Mouse (Mus musculus): Measurements from ENCODE around the gene Memo1. TPM values are rescaled to one million over a fixed set of nuclear protein-coding genes. Genes with fewer than 3 reads are reported as not detected.

Gene Memo1
- polyA plus RNA-seq, 1 experiment from 2014 or later: 99.2 TPM

DNA sequence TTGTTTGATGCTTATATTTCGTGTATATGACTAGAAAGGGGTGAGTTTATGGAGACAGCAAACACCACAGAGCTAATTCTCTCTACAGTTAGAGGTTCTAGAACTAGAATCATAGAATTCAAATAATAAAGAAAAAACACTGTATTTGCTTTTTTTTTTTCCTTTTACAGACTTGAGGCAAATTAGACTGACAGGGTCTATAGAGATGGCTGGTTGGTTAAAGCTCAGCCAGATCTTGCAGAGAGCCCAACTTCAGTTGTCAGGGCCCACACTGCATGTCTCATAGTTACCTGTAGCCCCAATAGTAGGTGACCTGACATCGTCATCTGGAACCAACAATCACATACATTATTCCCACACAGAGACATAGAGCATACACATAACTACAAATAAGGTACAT lies 28.5 kb upstream of the Memo1 start, which contains the start of gene Dpy30:
Gene Dpy30 (minus strand): TSS at position 101 of the 400 bp plus-strand sequence.
- H3K27me3 ChIP-seq (ENCODE audit: insufficient read depth, low read length): no peaks in the 10 kb centered on the region
- DNase-seq: no peak
- no peaks in the 10 kb centered on the region for H3K36me3 ChIP-seq (ENCODE audit: insufficient read depth)
- H3K4me3 ChIP-seq (ENCODE audit: low read depth, low read length): no peak within 1 kb of the TSS
- no peak within 1 kb of the TSS for H3K9ac ChIP-seq
- no peak for TF ChIP-seq CTCF (IDR thresholded peaks at IDR 0.05; ENCODE audit: low read depth)
- no peaks in the 10 kb centered on the region for H3K9me3 ChIP-seq (ENCODE audit: low read depth, low read length)
- H3K4me1 ChIP-seq (ENCODE audit: insufficient read depth): no peaks in the 10 kb centered on the region
- 73% methylated on average over 2 of the region's 2 CpGs for WGBS
- ATAC-seq (ENCODE audit: insufficient read depth): no peak
- H3K4me2 ChIP-seq: no peak within 1 kb of the TSS
- H3K27ac ChIP-seq (ENCODE audit: low read depth): no peak within 1 kb of the TSS

DNA sequence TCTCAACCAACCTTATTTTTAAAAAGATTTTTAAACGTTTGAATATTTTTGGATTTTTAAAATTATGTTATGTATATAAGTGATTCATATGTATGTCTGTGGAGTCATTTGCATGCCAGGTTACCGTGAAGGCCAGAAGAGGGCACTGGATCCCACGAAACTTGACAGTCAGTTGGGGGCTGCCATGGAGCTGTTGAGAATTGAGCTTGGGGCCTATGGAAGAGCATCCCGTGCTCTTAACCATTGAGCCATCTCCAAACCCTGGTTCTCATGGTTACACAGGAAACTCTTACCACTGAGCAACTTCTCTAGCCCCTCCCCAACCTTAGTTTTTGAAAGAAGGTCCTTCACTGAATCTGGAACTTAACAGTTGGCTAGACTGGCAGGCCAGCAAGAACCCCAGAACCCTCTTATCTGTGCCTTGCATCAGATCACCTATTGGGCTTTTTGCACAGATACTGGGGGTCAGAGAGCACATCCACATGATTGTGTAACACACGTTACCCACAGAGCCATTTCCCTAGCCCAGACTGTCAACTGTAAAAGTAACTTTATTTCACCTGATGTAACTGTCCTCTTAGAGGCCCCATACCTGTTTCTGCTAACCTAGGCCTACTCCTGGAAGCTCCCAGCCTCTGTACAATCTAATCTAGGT lies 27.2 kb upstream of the Memo1 start:
- H3K36me3 ChIP-seq (ENCODE audit: insufficient read depth): no peaks in the 10 kb centered on the region
- no peaks in the 10 kb centered on the region for H3K9me3 ChIP-seq (ENCODE audit: low read depth, low read length)
- H3K4me3 ChIP-seq (ENCODE audit: low read depth, low read length): no peak overlapping the region
- peak; percentile 49 for DNase-seq
- no peak for ATAC-seq (ENCODE audit: insufficient read depth)
- no peak overlapping the region for H3K4me2 ChIP-seq
- peak; percentile 27; the same call in 1 of the 2 replicates for TF ChIP-seq CTCF (IDR thresholded peaks at IDR 0.05; ENCODE audit: low read depth)
- H3K4me1 ChIP-seq (ENCODE audit: insufficient read depth): no peaks in the 10 kb centered on the region
- no peak overlapping the region for H3K27ac ChIP-seq (ENCODE audit: low read depth)
- whole genome bisulfite sequencing: 48% methylated on average over 5 of the region's 5 CpGs
- no peak overlapping the region for H3K9ac ChIP-seq
- no peaks in the 10 kb centered on the region for H3K27me3 ChIP-seq (ENCODE audit: insufficient read depth, low read length)

DNA sequence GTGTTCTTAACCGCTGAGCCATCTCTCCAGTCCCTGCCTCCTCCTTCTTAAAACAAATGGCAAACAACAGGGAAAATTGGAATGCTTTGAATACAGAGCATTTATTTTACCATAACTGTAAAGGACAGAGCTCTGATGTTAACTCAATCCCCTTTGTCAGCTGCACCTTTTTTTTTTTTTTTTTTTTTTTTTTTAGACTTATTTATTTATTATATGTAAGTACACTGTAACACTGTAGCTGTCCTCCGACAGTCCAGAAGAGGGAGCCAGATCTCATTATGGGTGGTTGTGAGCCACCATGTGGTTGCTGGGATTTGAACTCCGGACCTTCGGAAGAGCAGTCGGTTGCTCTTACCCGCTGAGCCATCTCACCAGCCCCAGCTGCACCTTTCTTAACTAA lies 23.4 kb upstream of the Memo1 start:
- WGBS: 93% methylated on average over 6 of the region's 6 CpGs
- Histone ChIP-seq H3K4me3 (ENCODE audit: low read depth, low read length) (no peak overlapping the region), H3K9ac (no peak overlapping the region), H3K9me3 (ENCODE audit: low read depth, low read length) (no peaks in the 10 kb centered on the region), H3K4me1 (ENCODE audit: insufficient read depth) (peaks cover 4% of the 10 kb centered on the region; the same call in 1 of the 2 replicates), H3K27ac (ENCODE audit: low read depth) (no peak overlapping the region), H3K4me2 (no peak overlapping the region), H3K36me3 (ENCODE audit: insufficient read depth) (peaks cover 7% of the 10 kb centered on the region; the same call in 1 of the 2 replicates), H3K27me3 (ENCODE audit: insufficient read depth, low read length) (no peaks in the 10 kb centered on the region)
- no peak for ATAC-seq (ENCODE audit: insufficient read depth)
- peak; percentile 28 for DNase-seq
- TF ChIP-seq CTCF (IDR thresholded peaks at IDR 0.05; ENCODE audit: low read depth): peak; percentile 8; the same call in 1 of the 2 replicates

DNA sequence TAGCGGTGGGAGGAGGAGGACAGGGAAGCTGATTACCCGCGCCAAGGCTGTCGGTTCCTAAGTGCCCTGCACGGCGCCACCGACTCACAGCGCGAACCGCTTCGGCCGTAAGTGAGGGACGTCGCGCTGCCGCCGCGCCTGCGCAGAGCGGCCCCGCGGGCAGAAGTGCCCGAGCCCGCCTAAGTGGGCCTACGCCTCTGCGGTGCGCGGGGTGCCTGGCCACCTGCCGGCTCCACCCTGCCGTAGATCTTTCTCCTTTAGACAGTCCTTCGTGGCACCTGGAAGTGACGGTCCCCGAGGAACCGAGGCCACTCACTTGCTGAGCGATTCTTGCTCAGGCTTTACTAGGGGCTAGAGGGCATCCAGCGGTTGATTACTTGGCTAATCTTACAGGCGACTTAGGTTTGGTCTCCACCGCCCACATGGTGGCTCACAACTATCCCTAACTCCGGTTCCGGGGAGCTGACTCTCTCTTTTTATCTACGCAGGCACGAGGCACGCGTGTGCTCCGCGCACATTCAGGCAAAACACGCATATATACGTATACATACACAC lies 21.1 kb upstream of the Memo1 start:
- Histone ChIP-seq H3K9ac (peak overlapping the region; percentile 84), H3K9me3 (ENCODE audit: low read depth, low read length) (no peaks in the 10 kb centered on the region), H3K4me3 (ENCODE audit: low read depth, low read length) (peak overlapping the region; percentile 78), H3K4me1 (ENCODE audit: insufficient read depth) (peaks cover 4% of the 10 kb centered on the region; the same call in 1 of the 2 replicates), H3K27me3 (ENCODE audit: insufficient read depth, low read length) (no peaks in the 10 kb centered on the region), H3K27ac (ENCODE audit: low read depth) (peak overlapping the region; percentile 83), H3K36me3 (ENCODE audit: insufficient read depth) (peaks cover 27% of the 10 kb centered on the region), H3K4me2 (peak overlapping the region; percentile 65)
- ATAC-seq (ENCODE audit: insufficient read depth): peak; percentile 96
- under 1% methylated on average over 48 of the region's 48 CpGs for WGBS
- DNase-seq: peak; percentile 94
- peak; percentile 24; the same call in 1 of the 2 replicates for TF ChIP-seq CTCF (IDR thresholded peaks at IDR 0.05; ENCODE audit: low read depth)

DNA sequence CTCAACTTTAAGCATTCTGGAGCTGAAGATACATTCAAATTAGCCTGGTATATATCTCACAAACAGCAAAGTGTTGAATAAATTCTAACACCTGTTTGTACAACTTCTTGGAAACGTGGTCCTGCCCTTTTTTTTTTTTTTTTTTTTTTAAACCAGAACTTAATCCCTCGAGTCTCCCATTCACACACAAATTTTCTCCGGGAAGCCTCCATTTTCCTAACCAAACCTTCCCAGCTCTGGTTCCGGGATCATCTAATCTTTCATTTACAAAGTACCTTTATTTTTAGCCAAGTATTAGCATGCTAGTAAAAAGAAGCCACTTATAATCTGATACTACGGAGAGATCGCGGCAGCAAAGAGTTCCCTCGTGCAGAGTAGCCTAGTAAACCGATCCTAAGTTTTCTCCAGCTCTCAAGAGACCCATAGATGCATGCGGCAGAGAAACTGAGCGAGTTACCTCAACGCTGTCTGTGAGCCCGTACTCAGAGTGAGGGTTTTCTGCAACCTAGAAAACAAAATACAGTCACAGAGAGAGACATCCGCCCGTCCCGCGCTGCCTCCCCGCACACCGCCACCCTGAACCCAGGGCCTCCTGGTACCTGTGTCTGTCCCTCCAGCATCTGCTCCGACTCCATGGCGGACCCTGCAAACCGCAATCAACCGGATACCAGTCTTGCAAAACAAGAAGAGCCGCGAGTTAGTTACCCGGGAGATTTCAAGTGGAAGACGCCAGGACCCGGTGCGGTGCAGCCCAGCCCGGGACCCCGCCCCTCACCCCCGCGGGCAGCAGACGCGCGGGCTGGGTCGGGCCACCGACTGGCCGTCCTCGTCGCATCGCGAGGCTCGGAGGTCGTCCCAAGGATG lies 20.4 kb upstream of the Memo1 start:
- Histone ChIP-seq H3K27me3 (ENCODE audit: insufficient read depth, low read length) (no peaks in the 10 kb centered on the region), H3K36me3 (ENCODE audit: insufficient read depth) (peaks cover 32% of the 10 kb centered on the region), H3K27ac (ENCODE audit: low read depth) (peak overlapping the region; percentile 83), H3K4me1 (ENCODE audit: insufficient read depth) (peaks cover 4% of the 10 kb centered on the region; the same call in 1 of the 2 replicates), H3K4me2 (peak overlapping the region; percentile 65), H3K9ac (peak overlapping the region; percentile 84), H3K9me3 (ENCODE audit: low read depth, low read length) (no peaks in the 10 kb centered on the region), H3K4me3 (ENCODE audit: low read depth, low read length) (peak overlapping the region; percentile 78)
- no peak for TF ChIP-seq CTCF (IDR thresholded peaks at IDR 0.05; ENCODE audit: low read depth)
- no peak; the same call in 1 of the 2 replicates for ATAC-seq (ENCODE audit: insufficient read depth)
- DNase-seq: no peak
- WGBS: under 1% methylated on average over 45 of the region's 45 CpGs

DNA sequence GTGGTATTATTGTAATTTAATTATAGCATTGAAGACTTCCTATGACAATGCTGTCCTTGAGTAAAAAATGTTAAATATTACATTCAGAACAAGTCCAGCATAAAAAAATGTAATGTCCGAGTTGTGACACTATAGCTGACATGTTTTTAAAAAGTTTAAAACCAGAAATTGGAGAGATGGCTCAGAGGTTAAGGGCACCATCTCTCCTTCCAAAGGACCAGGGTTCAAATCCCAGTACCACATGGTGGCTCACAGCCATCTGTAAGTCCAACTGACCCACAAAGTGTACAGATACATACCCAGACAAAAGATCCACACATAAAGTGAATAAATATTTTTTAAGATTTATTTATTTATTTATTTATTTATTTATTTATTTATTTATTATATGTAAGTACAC lies 10.7 kb upstream of the Memo1 start:
- 87% methylated on average over 1 of the region's 1 CpGs for WGBS
- no peak overlapping the region for H3K4me2 ChIP-seq
- DNase-seq (no peak), ATAC-seq (ENCODE audit: insufficient read depth) (no peak)
- H3K36me3 ChIP-seq (ENCODE audit: insufficient read depth): peaks cover 65% of the 10 kb centered on the region
- TF ChIP-seq CTCF (IDR thresholded peaks at IDR 0.05; ENCODE audit: low read depth): no peak
- H3K4me3 ChIP-seq (ENCODE audit: low read depth, low read length): no peak overlapping the region
- no peaks in the 10 kb centered on the region for H3K27me3 ChIP-seq (ENCODE audit: insufficient read depth, low read length)
- H3K9me3 ChIP-seq (ENCODE audit: low read depth, low read length): no peaks in the 10 kb centered on the region
- H3K4me1 ChIP-seq (ENCODE audit: insufficient read depth): no peaks in the 10 kb centered on the region
- no peak overlapping the region for H3K27ac ChIP-seq (ENCODE audit: low read depth)
- H3K9ac ChIP-seq: no peak overlapping the region

DNA sequence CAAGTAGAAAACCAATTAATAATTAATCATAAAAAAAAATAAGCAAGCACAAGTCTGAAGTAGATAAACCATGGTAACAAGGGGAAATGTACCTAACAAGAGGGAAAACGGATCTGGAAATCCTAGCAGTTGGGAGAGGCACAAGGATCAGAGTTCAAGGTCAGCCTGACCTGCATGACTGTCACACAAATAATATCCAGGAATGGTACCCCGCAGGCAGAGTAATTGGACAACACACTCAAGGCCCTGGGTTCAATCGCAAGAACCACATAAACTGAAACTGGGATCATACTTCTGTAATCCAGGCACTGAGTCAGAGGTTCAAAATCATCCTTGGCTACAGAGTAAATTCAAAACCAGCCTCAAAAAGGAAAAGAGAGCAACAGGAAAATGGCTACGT lies 10.3 kb upstream of the Memo1 start:
- no peak overlapping the region for H3K9ac ChIP-seq
- peaks cover 66% of the 10 kb centered on the region for H3K36me3 ChIP-seq (ENCODE audit: insufficient read depth)
- TF ChIP-seq CTCF (IDR thresholded peaks at IDR 0.05; ENCODE audit: low read depth): no peak
- H3K4me1 ChIP-seq (ENCODE audit: insufficient read depth): no peaks in the 10 kb centered on the region
- no peak overlapping the region for H3K27ac ChIP-seq (ENCODE audit: low read depth)
- ATAC-seq (ENCODE audit: insufficient read depth) (no peak), DNase-seq (no peak)
- H3K9me3 ChIP-seq (ENCODE audit: low read depth, low read length): no peaks in the 10 kb centered on the region
- 92% methylated on average over 4 of the region's 4 CpGs for WGBS
- no peak overlapping the region for H3K4me3 ChIP-seq (ENCODE audit: low read depth, low read length)
- H3K4me2 ChIP-seq: no peak overlapping the region
- H3K27me3 ChIP-seq (ENCODE audit: insufficient read depth, low read length): no peaks in the 10 kb centered on the region

All from lung, embryonic 14.5 days (tissue).